Mouse (Mus musculus): Measurements from ENCODE around the gene Scgb1a1.
"Not testable (repeated sequence)": the region's sequence is repeated elsewhere in the genome, so short reads cannot be mapped to it uniquely, and the experiment has no call there.

Gene Scgb1a1

DNA sequence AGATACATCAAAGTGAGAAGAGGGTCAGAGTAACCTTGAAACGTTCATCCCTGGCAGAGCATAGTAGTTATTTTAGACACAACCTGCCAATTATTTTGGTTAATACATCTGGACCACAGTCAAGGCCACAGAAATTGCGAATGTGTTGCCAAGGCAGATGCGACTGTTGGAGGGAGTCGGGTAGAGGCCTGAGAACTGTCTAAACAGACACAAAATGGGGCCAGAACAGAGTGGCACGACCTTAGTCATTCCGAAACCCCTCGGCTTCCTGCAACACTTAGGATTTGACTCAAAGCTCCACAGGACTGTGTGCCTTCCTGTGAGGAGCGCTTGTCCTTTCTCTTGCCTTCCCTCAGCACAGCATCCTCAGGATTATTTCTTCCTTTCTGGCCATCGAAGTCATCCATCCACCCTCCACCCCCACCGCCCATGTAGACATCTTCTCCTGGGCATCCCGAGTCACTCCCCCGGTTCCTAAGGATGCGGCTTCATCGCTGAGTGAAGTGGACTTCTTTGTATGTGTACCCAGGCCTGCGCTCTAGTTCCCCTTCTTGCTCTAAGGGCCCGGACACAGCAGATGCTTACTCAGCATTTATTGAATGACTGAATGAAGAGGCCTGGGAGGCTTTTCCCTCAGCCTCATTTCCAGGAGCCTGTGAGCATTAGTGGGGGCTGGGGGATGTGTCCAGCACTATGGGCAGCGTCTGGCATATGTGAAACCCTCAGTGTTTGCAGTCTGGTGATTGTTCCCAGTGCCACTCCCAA is 12.7 kb upstream of the Scgb1a1 start:
- DNase-seq, result no peak

DNA sequence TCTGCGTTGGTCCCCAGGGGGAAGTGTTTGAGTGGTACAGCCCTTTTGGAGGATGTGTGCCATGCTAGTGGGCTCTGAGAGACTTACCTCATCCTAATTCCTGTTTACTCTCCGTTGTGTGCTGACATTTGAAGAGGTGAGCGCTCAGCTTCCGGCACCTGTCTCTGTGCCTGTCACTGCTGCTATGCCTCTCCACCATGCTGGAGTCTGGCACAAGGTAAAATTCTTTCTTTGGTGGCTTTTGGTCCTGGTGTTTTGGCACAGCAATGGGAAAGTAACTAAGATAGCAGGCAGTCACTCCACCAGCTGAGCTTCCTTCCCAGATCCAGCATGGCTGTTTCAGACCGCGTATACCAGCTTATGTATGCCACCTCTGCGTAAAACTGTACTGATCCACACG is 12.0 kb upstream of the Scgb1a1 start:
- DNase-seq, result no peak

- DNase-seq, result no peak
These were observed 9.7 kb upstream of the Scgb1a1 start for GRCm38 (mm10) chr19:9097441-9097840.

- DNase-seq, result no peak
These were observed 7.4 kb upstream of the Scgb1a1 start for GRCm38 (mm10) chr19:9095111-9095510.

GRCm38 (mm10) chr19:9090709-9091108 is 3.0 kb upstream of the Scgb1a1 start:
- DNase-seq, result no peak

GRCm38 (mm10) chr19:9090191-9090590 is 2.4 kb upstream of the Scgb1a1 start:
- DNase-seq, result no peak

- DNase-seq, result not testable (repeated sequence)
These were observed 3.9 kb downstream of the Scgb1a1 start for GRCm38 (mm10) chr19:9083892-9084291.

GRCm38 (mm10) chr19:9083010-9083355 is 4.8 kb downstream of the Scgb1a1 start:
- no peak for DNase-seq

DNA sequence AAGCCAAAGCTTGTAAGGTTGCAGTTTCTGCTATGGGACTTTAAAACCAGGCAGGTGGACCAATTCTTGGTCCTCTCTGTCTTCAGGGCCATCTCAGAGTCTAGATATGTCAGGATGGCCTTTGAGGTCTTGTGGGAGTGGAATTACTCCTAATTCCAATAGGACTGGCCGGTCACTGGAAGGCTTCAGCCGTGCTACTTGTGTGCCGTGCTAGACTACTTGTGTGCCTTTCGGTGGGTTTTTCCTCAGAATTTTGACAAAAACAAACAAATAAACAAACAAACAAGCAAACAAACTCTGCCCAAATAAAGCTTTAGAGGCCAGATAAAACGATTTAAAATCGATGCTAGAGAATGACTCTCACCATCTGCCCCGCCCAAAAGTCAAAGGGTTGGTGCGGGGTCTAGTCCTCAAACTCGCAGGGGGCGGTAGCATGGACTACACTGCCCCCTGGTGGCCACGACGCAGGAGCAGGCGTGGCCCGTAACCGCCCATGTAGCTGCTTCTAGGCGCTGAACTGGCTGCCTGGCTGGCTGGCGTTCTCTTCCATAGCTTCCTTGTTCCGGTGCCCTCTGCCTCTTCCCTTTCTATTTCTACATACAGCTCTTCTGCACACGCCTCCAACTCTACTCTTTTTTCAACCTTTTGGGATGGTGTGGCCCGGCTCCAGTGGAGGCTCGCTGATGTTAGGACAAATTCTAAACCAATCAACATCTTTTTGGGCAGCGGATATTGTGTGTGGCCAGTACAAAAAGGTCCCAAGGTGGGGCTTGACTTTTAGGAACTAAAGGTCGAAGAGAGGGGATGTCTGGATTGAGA is 5.4 kb downstream of the Scgb1a1 start:
- DNase-seq, result peak; percentile 82

- DNase-seq, result no peak
These were observed 6.2 kb downstream of the Scgb1a1 start for GRCm38 (mm10) chr19:9081311-9082190.

DNA sequence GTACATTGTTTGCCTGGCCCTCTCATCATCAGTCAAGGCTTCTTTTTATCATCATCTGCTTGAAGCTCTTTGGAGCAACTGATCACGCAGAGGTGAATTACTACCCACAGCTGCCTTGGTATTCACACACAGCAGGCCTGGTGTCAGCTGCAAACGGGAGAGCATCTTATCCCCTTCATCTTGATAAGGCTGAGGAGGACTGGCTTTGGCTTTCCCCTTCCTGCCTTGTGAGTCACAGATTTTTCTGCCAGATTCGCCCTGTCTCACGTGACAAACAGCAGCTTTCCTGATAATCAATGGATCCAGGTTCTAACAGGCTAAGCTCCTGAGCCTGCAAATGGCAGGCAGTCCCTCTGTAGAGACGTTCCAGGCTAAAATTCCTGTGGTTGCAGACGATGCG is 7.8 kb downstream of the Scgb1a1 start:
- no peak for DNase-seq

DNA sequence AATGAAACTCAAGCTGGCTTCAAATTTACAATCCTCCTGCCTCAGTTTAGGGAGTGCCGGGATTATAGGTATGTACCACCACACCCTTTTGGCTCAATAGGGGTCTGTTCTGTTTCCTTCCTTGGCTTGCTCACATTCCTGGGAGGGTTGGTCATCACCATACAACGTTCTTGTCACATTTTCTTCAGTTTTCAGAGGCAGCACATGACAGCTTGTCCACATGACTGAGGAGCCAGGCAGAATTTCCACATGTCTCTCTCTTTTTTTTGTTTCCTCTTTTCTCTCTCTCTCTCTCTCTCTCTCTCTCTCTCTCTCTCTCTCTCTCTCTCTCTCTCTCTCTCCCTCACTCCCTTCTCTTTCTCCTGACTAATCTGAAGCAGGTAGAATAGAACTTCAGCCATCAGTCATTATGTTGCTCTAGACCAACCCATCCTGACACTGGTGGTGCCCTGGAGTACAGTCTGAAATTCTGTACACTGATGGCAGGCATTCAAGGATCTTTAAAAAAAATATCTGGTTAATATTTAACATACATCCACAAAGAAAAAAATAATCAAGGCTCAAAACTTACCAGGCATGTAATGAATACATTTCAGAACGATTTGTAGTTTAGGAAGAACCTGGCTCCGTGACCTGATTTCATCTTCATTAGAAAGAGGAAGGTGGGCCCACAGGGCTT is 10.6 kb downstream of the Scgb1a1 start:
- DNase-seq, result no peak

GRCm38 (mm10) chr19:9076035-9076434 is 11.7 kb downstream of the Scgb1a1 start:
- DNase-seq, result no peak

DNA sequence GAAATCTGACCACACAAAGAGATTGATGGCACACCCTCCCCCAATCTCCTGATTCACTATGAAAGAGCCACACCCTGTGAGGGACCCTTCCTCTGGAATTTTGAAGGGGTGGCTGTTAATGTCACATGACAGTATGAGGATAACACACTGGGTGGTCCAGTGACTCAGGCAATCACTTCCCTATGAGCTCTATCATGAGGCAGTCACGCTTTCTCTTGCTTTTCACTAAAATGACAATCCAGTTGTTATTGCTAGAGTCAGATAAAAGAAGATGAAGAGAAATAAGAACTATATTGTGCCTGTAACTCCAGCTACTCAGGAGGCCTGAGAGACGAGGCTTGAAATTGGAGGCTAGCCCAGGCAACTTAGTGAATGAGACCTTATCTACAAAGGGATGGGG is 12.2 kb downstream of the Scgb1a1 start:
- no peak for DNase-seq

DNA sequence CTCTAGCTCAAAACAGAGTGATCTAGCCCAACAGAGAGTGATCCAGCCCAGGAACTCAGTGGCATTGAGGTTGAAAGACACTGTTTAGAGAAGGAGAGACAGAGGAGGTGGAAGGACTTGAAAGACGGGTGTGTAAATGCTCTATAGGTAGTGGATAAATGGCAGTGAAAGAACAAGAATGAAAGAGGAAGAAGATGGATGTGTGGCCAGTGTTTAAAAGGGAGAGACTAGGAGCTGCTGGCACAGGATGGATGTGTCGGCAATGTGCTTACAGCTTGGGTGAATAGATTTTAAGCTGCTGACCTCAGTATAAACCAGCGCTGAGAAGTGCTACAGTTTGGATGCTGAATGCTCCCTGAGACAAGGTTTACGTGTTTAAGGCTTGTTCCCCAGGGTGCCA is 13.3 kb downstream of the Scgb1a1 start:
- no peak for DNase-seq

GRCm38 (mm10) chr19:9073776-9074411 is 13.9 kb downstream of the Scgb1a1 start:
- DNase-seq, result no peak

DNA sequence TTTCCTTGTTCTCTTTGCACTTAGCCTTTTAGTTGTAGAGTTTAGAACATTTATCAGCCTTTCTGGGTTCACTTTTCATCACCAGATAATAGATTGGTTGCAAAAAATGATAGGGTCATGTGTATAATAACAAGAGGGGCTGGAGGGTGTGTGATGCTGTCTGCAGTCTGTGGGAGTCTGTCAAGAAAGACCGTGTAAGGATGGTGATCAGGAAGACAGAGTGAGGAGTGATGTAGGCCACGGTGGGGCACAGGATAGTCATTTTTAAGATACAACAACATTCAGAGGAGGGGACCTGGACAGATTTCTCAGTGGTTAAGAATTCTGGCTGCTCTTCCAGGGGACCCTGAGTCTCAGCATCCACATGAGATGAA is 15.6 kb downstream of the Scgb1a1 start:
- no peak for DNase-seq

- peak; percentile 22 for DNase-seq
These were observed 16.2 kb downstream of the Scgb1a1 start for GRCm38 (mm10) chr19:9071456-9072156.

DNA sequence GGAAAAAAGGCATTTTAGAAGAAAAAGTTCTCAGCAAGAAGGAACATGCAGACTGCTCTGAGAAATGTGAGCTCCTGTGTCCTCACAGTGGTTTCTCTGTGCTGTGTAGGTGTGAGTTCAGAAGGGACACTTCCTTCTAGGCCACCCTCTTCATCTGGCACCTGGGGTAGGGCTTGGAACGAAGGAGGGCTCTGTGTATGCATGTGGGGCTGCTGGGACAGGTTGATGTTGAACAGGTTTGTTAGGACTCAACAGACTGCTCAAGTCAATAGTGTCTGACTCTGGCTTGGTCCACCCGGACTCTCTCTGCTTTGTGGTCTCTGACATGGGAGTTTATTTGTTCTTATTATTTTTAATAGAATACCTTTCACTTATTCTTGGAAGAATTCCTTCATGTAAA is 17.4 kb downstream of the Scgb1a1 start:
- no peak for DNase-seq

DNA sequence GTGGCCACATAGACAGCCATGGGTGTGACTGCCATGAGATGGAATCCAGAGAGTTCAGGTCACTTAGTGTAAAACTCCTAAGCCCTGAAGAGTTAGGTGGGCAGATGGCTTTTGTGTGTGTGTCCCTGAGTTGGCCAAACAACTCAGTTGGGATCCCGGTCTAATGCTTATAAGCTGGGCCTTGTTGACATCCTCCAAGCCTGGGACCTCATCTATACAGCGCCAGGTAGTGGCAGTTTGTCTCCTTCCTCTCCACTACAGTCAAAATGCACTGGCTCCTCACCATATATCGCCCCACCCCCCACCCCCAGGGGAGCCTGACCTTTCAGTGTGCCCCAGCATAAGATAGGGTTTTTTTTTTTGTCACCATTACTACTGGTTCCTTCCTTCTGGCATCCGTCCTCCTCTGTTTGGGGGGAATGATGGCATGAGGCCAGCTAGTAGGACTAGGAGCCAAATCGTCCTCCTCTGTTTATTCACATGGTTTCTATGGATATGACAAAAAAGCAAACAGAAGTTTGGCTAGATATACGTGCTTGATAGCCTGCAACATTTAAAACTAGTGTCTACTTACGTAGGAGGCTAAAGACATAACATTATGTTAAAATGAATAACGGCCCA is 18.0 kb downstream of the Scgb1a1 start:
- peak; percentile 58 for DNase-seq

GRCm38 (mm10) chr19:9067292-9067691 is 20.5 kb downstream of the Scgb1a1 start:
- DNase-seq, result no peak
